Mouse (Mus musculus): ENCODE data around the gene Slx4ip. TPM values are rescaled to one million over a fixed set of nuclear protein-coding genes. Genes with fewer than 3 reads are reported as not detected.
"Not testable (repeated sequence)": the region's sequence is repeated elsewhere in the genome, so short reads cannot be mapped to it uniquely, and the experiment has no call there.

The Slx4ip gene
- polyA plus RNA-seq (2015; fragmentation: Nextera tagmentation; extraction: Ambion mirVana), result 7.5 and 8.3 TPM in 2 replicates

DNA sequence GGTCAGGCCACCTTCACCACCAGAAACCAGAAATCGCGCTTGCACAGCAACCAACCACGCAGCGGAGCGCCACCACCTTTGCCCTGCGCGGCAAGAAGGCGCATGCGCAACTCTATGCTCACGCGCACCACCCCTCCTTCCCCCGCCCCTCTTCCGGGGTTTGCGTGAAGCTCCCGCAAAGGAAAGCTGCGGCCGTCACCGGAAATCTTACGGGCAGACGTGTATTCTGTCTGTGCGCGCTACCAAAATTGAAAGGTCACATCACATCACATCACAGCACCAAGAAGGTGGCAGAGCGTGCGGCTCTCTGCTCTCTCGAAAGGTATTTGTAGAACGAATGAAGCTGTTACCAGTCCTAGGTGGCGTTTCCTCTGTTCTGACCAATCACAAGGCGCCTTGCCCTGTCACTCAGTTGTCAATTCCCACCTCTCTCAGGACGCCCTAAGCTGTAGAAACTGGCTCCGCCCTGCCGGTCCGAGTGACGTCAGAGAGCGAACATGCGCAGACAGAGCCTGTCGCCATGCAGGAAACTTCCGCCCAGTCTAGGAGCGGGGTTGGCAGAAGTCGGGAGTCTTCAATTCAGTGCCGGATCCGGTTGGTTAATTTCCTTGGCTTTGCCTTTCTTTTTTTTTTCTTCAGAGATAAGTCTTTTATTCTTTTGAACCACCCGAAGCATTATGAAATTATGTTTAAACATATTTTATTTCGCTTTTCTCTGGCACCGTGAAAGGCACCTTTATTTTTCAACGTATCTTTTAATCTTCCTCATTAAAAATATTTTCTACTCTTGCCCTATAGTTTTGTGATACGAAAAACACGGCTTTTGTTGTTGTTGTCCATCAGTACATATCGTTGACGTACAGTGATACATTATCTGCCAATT, at the start of gene Slx4ip, which contains the start of the genes AL731706.1 and Mkks:
Slx4ip (plus strand) TSS at position 151 of the 883 bp plus-strand sequence.
AL731706.1 (minus strand) TSS at position 322 of the 883 bp plus-strand sequence.
Mkks (minus strand) TSS at position 322 of the 883 bp plus-strand sequence.
- H3K27me3 ChIP-seq, result no peaks in the 10 kb centered on the region
- no peaks in the 10 kb centered on the region for H3K36me3 ChIP-seq
- peak within 1 kb of the TSS; percentile 72 for H3K9ac ChIP-seq
- peak; percentile 98 for ATAC-seq (replicated peaks; ENCODE audit: low FRiP score)
- peak within 1 kb of the TSS; percentile 89 for H3K4me3 ChIP-seq (replicated peaks)
- WGBS, result under 1% methylated on average over 49 of the region's 49 CpGs
- peak within 1 kb of the TSS; percentile 56 for H3K4me2 ChIP-seq
- H3K9me3 ChIP-seq (replicated peaks), result no peaks in the 10 kb centered on the region
- H3K4me1 ChIP-seq, result peaks cover 8% of the 10 kb centered on the region
- H3K27ac ChIP-seq, result peak within 1 kb of the TSS; percentile 97

DNA sequence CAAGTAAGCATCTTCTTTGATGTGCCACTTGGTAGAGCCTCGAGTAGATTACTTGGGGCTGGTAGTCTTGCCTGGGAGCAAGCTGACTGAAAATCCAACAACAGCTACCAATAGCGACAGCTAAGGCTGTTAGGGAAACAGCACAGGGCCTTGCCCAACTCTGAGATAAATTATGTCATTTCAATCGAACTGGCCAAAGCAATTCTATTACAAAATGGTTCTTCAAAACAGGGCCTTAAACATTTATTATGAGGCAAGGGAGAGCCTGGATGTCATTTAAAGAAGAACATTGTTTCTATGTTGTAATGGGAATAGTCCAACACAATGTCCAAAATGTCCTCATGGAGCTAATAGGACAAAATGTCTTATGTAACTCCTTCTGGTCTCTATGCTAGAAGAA, 40.7 kb upstream of the Slx4ip start:
- Histone ChIP-seq H3K36me3 (no peaks in the 10 kb centered on the region), H3K27ac (no peak overlapping the region), H3K4me2 (no peak overlapping the region), H3K4me3 (replicated peaks) (no peak overlapping the region), H3K9ac (no peak overlapping the region), H3K4me1 (no peaks in the 10 kb centered on the region), H3K9me3 (replicated peaks) (no peaks in the 10 kb centered on the region), H3K27me3 (no peaks in the 10 kb centered on the region)
- no peak for ATAC-seq (replicated peaks; ENCODE audit: low FRiP score)
- WGBS, result 66% methylated on average over 3 of the region's 3 CpGs

DNA sequence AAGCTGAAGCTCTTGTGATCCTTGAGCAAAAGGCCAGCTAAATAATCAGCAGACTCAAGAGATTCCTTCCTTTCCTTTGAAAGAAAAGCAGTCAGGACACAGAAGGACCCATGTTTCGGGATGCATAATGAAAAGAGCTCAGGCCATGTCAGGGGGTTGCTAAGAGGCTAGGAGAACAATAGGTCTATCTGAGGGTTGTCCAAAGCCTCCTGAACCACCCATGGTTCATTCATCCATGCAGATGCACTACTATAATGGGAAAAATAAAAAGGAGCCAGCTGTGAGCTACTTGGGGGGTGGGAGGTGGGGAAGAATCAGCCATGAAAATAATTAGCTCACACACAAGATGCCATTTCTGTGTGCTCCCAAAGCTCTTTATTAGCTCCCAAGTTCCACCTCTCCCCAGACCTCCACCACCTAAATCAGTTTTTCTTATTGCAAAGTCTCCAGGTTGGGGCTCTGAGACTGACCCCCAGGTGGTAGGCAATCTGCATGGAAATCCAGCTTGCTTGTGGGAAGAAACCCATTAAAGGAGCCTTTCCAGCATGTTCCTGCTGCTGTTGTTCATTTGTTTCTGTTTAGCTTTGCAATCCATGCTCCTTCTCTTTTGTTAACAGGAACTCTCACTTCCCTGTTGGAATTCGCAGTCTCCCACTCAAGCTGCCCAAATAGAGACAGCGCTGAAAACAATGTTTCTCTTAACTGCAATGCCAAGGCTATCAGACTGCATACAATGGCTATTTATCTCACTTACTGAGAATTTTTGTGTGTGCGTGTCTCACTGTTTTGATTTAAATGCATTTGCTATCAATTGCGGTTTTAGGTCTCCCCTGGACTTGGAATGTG, 36.3 kb upstream of the Slx4ip start:
- H3K27ac ChIP-seq, result no peak overlapping the region
- H3K9ac ChIP-seq, result no peak overlapping the region
- no peaks in the 10 kb centered on the region for H3K4me1 ChIP-seq
- no peak for ATAC-seq (replicated peaks; ENCODE audit: low FRiP score)
- no peaks in the 10 kb centered on the region for H3K27me3 ChIP-seq
- H3K4me3 ChIP-seq (replicated peaks), result no peak overlapping the region
- no peaks in the 10 kb centered on the region for H3K36me3 ChIP-seq
- 66% methylated on average over 5 of the region's 5 CpGs for WGBS
- H3K4me2 ChIP-seq, result no peak overlapping the region
- H3K9me3 ChIP-seq (replicated peaks), result no peaks in the 10 kb centered on the region

DNA sequence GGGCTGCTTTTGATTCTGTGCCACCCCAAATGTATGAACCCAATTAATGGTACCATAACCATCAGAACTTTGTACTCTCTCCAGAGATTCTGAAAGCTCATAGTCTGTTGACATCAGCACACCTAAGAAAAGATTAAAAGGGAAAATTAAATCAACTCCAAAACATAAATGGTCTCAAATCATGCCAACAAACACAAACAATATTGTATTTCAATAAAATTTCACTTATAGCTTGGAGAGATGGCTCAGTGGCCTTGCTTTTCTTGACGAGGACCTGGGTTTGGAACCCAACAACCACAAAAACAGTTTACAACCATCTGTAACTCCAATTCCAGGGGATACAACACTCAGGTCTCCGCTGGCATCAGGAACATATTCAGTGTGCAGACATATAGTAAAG, 5.4 kb upstream of the Slx4ip start, which contains the start of gene AL731706.2:
AL731706.2 (minus strand) TSS at position 101 of the 400 bp plus-strand sequence.
- Histone ChIP-seq H3K9ac (no peak within 1 kb of the TSS), H3K4me2 (no peak within 1 kb of the TSS), H3K27me3 (no peaks in the 10 kb centered on the region), H3K27ac (no peak within 1 kb of the TSS), H3K9me3 (replicated peaks) (no peaks in the 10 kb centered on the region), H3K4me3 (replicated peaks) (no peak within 1 kb of the TSS), H3K36me3 (peaks cover 45% of the 10 kb centered on the region), H3K4me1 (peaks cover 5% of the 10 kb centered on the region)
- WGBS, result 91% methylated on average over 2 of the region's 2 CpGs
- ATAC-seq (replicated peaks; ENCODE audit: low FRiP score), result no peak

DNA sequence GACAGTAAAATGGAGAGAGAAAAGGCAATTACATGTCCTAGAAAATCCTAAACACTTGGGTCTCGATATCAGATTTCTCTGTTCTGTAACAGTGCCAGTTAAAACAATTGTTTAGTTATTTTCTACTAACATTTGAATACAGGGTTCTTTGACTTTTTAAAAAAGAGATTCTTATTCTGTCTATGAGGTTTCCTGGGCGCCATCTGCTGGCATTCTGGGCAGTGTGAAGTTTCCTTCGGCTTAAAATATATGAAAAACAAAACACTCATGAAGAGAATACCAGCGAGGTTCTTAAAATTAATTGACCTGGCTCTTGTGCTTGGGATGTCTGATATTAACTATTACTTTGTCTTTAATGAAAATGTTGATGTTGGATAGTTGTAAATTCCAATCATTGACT, 4.2 kb upstream of the Slx4ip start:
- Histone ChIP-seq H3K4me1 (peaks cover 5% of the 10 kb centered on the region), H3K4me3 (replicated peaks) (no peak overlapping the region), H3K27me3 (no peaks in the 10 kb centered on the region), H3K4me2 (no peak overlapping the region), H3K9ac (no peak overlapping the region), H3K36me3 (peaks cover 33% of the 10 kb centered on the region), H3K9me3 (replicated peaks) (no peaks in the 10 kb centered on the region), H3K27ac (no peak overlapping the region)
- no peak for ATAC-seq (replicated peaks; ENCODE audit: low FRiP score)
- WGBS, result 58% methylated on average over 4 of the region's 4 CpGs

DNA sequence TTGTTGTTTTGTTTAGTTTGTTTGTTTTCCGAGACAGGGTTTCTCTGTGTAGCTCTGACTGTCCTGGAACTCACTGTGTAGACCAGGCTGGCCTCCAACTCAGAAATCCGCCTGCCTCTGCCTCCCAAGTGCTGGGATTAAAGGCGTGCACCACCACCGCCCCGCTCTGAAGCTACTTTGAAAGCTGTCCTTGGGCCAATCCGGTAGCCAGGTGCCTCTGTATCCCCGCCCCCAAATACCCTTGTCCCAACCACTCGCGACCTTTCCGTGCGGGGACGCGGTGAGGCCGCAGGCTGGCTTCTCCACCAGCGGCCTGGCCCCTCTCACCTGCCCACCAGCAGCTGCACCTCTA, 326 bp upstream of the Slx4ip start:
- H3K4me1 ChIP-seq; H3K9me3 ChIP-seq (replicated peaks); H3K36me3 ChIP-seq; H3K27me3 ChIP-seq: not testable (repeated sequence)
- peak overlapping the region; percentile 72 for H3K9ac ChIP-seq
- peak overlapping the region; percentile 97 for H3K27ac ChIP-seq
- peak overlapping the region; percentile 56 for H3K4me2 ChIP-seq
- peak overlapping the region; percentile 89 for H3K4me3 ChIP-seq (replicated peaks)
- ATAC-seq (replicated peaks; ENCODE audit: low FRiP score), result peak; percentile 76
- 6% methylated on average over 15 of the region's 15 CpGs for WGBS

DNA sequence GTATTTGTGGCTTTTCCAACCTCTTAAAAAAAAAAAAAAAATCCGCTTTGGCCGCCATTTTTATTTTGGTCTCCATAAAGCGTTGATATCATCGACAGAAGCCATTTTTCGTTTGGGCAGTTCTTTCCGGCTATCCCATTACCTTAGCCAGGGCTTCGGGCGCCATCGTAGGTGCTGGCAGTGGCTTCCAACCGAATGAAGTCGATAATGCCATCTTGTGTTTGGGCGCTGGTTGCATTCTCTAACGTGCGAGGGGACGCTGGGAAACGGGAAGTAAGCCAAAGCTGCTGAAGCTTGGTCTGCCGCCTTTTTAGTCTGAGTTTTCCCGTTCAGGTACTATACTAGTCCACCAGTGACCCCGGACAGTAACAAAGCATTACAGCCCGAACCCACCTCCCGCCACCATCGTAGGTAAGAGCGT, 943 bp downstream of the Slx4ip start:
- Histone ChIP-seq H3K27me3 (no peaks in the 10 kb centered on the region), H3K27ac (peak overlapping the region; percentile 97), H3K9ac (peak overlapping the region; percentile 60), H3K9me3 (replicated peaks) (no peaks in the 10 kb centered on the region), H3K36me3 (no peaks in the 10 kb centered on the region), H3K4me1 (peaks cover 8% of the 10 kb centered on the region), H3K4me2 (peak overlapping the region; percentile 55), H3K4me3 (replicated peaks) (peak overlapping the region; percentile 89)
- under 1% methylated on average over 23 of the region's 23 CpGs for WGBS
- peak; percentile 82 for ATAC-seq (replicated peaks; ENCODE audit: low FRiP score)

DNA sequence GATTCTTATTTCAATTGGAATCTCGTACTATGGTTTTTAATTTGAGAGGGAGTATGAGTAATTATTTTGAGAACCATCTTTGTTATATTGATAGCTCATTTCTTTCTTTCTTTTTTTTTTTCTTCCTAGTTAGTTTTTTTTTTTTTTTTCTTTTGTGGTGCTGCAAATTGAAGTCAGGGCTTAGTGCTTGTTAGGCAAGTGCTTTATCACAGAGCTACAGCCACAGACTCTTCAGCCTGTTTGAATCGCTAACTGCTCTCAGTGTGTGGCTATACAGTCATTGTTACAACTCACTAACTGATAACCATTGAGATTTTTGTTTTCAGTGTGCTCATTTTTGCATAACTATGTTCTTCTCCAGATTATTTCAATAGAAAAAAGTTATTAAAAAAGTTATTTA, 3.5 kb downstream of the Slx4ip start:
- Histone ChIP-seq H3K27me3 (no peaks in the 10 kb centered on the region), H3K27ac (no peak overlapping the region), H3K4me2 (no peak overlapping the region), H3K36me3 (no peaks in the 10 kb centered on the region), H3K4me3 (replicated peaks) (no peak overlapping the region), H3K4me1 (peaks cover 8% of the 10 kb centered on the region), H3K9me3 (replicated peaks) (no peaks in the 10 kb centered on the region), H3K9ac (no peak overlapping the region)
- no peak for ATAC-seq (replicated peaks; ENCODE audit: low FRiP score)
- 88% methylated on average over 2 of the region's 2 CpGs for WGBS

DNA sequence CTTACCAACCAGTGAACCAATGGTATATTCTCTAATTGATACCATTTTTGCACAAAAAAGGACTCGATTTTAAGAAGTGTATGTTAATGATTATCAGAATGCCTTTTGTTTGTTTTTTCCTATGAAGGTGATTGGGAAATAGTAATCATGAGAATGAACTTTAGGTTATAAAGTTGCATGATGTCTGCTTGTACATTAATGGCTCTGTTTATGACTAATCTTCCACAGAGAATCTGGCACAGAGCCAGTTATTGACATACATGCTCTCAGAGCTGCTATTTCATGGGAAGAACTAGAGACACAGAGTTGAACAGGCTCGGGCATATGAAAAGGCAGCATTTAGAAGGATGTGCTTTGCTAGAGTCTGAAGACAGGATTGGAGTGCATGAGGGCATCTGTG, 5.1 kb downstream of the Slx4ip start:
- no peaks in the 10 kb centered on the region for H3K9me3 ChIP-seq (replicated peaks)
- H3K4me2 ChIP-seq, result no peak overlapping the region
- no peak overlapping the region for H3K27ac ChIP-seq
- H3K27me3 ChIP-seq, result no peaks in the 10 kb centered on the region
- H3K9ac ChIP-seq, result no peak overlapping the region
- H3K4me1 ChIP-seq, result peaks cover 3% of the 10 kb centered on the region; the same call in 1 of the 2 replicates
- WGBS, result 80% methylated on average over 2 of the region's 2 CpGs
- no peaks in the 10 kb centered on the region for H3K36me3 ChIP-seq
- no peak for ATAC-seq (replicated peaks; ENCODE audit: low FRiP score)
- H3K4me3 ChIP-seq (replicated peaks), result no peak overlapping the region

DNA sequence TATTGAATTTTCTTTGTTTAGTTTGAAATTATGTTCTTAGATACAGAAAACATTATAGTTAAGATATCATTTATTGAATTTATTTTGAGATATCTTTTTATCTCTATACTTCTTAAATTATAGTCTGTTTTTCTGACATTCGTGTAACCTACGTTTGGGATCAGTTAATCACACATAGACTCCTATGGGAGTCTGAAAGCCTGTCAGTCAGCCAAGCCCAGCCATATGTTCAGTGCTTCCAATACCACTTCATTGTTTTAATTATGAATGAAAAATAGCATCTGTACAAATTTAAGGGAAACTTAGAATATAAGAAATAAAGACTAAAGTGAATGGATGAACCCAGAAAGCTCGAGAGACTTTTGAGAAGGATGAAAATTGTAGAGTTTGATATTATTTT, 17.6 kb downstream of the Slx4ip start:
- Histone ChIP-seq H3K4me2 (no peak overlapping the region), H3K36me3 (peaks cover 12% of the 10 kb centered on the region), H3K4me1 (peaks cover 2% of the 10 kb centered on the region; the same call in 1 of the 2 replicates), H3K4me3 (replicated peaks) (no peak overlapping the region), H3K27me3 (no peaks in the 10 kb centered on the region), H3K9me3 (replicated peaks) (no peaks in the 10 kb centered on the region), H3K9ac (no peak overlapping the region), H3K27ac (no peak overlapping the region)
- no peak for ATAC-seq (replicated peaks; ENCODE audit: low FRiP score)
- WGBS, result 77% methylated on average over 3 of the region's 3 CpGs

DNA sequence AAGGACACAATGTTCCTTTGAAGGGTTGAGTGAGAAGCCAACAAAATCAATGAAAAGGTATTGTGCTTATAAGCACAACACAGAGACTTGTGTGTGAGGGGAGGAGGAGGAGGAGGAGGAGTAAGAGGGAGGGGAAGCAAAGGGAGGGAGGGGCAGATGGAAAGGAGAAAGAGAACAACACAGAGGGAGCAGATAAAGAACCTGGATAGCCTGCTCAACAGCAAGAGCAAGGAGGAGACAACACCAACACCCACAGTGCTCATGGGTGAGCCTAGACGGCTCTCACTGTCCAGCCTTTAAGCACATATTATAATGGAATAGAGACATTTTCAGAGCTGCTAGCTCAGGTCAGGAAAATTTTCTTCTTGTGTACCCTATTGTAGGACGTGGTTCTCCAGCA, 18.3 kb downstream of the Slx4ip start:
- Histone ChIP-seq H3K4me1 (peaks cover 2% of the 10 kb centered on the region; the same call in 1 of the 2 replicates), H3K9me3 (replicated peaks) (no peaks in the 10 kb centered on the region), H3K9ac (no peak overlapping the region), H3K4me2 (no peak overlapping the region), H3K4me3 (replicated peaks) (no peak overlapping the region), H3K27ac (no peak overlapping the region), H3K36me3 (peaks cover 12% of the 10 kb centered on the region), H3K27me3 (no peaks in the 10 kb centered on the region)
- WGBS, result 89% methylated on average over 2 of the region's 2 CpGs
- ATAC-seq (replicated peaks; ENCODE audit: low FRiP score), result no peak

DNA sequence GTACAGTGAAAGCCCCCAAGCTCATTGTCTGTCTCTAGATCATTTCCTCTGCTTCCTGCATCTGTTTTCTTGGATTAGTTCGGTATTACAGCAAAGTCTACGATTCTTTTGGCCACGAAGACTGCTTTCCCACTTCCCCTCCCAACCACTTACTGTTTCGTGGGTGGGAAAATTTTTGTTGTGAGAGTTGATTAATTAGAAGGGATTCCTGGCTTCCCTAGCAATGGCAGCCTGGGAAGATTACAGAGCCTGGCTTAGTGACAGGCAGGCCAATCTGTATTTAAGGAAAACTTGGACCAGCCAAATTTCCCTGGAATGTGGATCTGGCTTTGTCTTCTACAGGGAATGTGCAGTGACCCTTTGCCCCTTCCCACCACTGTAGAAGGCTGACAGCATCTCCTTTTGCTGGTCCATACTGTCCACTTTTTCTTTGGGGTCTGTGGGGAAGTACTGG, 21.0 kb downstream of the Slx4ip start:
- H3K4me3 ChIP-seq (replicated peaks), result no peak overlapping the region
- no peaks in the 10 kb centered on the region for H3K27me3 ChIP-seq
- H3K4me2 ChIP-seq, result no peak overlapping the region
- ATAC-seq (replicated peaks; ENCODE audit: low FRiP score), result no peak
- no peaks in the 10 kb centered on the region for H3K36me3 ChIP-seq
- 40% methylated on average over 4 of the region's 4 CpGs for WGBS
- peak overlapping the region; percentile 48; the same call in 1 of the 2 replicates for H3K27ac ChIP-seq
- no peak overlapping the region for H3K9ac ChIP-seq
- H3K4me1 ChIP-seq, result peaks cover 2% of the 10 kb centered on the region; the same call in 1 of the 2 replicates
- H3K9me3 ChIP-seq (replicated peaks), result no peaks in the 10 kb centered on the region
